Mouse (Mus musculus) kidney, embryonic 16.5 days (tissue): ENCODE measurements at regions not wholly inside any gene's neighbourhood (a gene's known extent, or its start where the extent isn't known, plus 50 kb on each side); places are given as distances from the start of the nearest gene placed in this dataset.

ENCODE experiments used
- ATAC-seq: fragments of 200-750 bp; cut with Nextera tagmentation; 2 replicates; pipeline ENCODE4 v1.8.0; 2017; ENCODE audit warnings: moderate TSS enrichment; ENCODE audit not compliant: low FRiP score, low TSS enrichment
- H3K27ac ChIP-seq: fragments of 300-500 bp; sonication (generic); 2 replicates; pipeline ENCODE4 v1.5.1; 2014; ENCODE audit warnings: low read length
- H3K27me3 ChIP-seq: fragments of 300-500 bp; sonication (generic); 2 replicates; pipeline ENCODE4 v1.6.1; 2014; ENCODE audit warnings: low read length, control low read depth, mixed read lengths; ENCODE audit not compliant: insufficient read depth
- H3K36me3 ChIP-seq: fragments of 300-500 bp; sonication (generic); 2 replicates; pipeline ENCODE4 v1.6.1; 2014; ENCODE audit warnings: low read length, control low read depth, mixed read lengths; ENCODE audit not compliant: insufficient read depth
- H3K4me1 ChIP-seq: fragments of 300-500 bp; sonication (generic); 2 replicates; pipeline ENCODE4 v1.6.1; 2014; ENCODE audit warnings: low read length, control low read depth, mixed read lengths; ENCODE audit not compliant: insufficient read depth
- H3K4me2 ChIP-seq: fragments of 300-500 bp; sonication (generic); replicated peaks from 2 replicates; pipeline ENCODE4 v1.6.1; 2014; ENCODE audit warnings: low read depth, low read length
- H3K4me3 ChIP-seq: fragments of 300-500 bp; sonication (generic); 2 replicates; pipeline ENCODE4 v1.5.1; 2014; ENCODE audit warnings: mild to moderate bottlenecking, low read length
- H3K9ac ChIP-seq: fragments of 300-500 bp; sonication (generic); replicated peaks from 2 replicates; pipeline ENCODE4 v1.6.1; 2014; ENCODE audit warnings: low read length
- H3K9me3 ChIP-seq: fragments of 300-500 bp; sonication (generic); 2 replicates; pipeline ENCODE4 v1.6.1; 2016; ENCODE audit warnings: low read length, control low read depth
- WGBS: fragments of 180-500 bp; shearing (Covaris S2); extraction: QIAGEN DNeasy Blood & Tissue Kit; methylation state at CpG from one replicate; pipeline ENCODE4 v1.1.7; 2014; 5-methylcytosine and 5-hydroxymethylcytosine counted together

DNA sequence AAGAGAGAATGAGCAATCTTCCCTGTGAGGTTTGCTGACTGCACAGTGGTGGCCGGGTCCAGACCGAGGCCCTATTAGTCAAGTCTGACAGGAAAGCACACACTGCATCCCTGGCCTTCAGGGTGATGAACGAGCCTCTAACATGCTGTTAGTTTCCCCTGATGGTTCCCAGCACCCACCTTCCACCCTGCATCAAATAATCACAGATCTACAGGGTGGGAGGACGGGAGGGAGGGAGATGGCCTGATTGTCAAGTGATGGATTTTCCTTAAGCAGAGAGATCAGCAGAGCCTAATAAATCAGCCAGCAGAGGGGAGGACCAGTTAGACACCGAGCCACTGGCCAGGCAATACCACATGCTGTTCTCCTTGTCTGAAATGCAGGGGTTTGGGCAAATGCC, 298.1 kb downstream of the Lyplal1 start:
- Histone ChIP-seq H3K4me1 (peaks cover 1% of the 10 kb centered on the region; the same call in 1 of the 2 replicates), H3K9ac (no peak overlapping the region), H3K9me3 (0 out of 2 replicates have a peak, but pooled peaks cover 3% of the 10 kb centered on the region), H3K4me3 (no peak overlapping the region), H3K36me3 (no peaks in the 10 kb centered on the region), H3K27me3 (no peaks in the 10 kb centered on the region), H3K27ac (no peak overlapping the region), H3K4me2 (no peak overlapping the region)
- WGBS, result 12% methylated on average over 5 of the region's 5 CpGs
- ATAC-seq, result peak; percentile 51; the same call in 1 of the 2 replicates

- Histone ChIP-seq H3K36me3 (no peaks in the 10 kb centered on the region), H3K4me2 (no peak overlapping the region), H3K4me1 (peaks cover 4% of the 10 kb centered on the region; the same call in 1 of the 2 replicates), H3K27me3 (no peaks in the 10 kb centered on the region), H3K4me3 (no peak overlapping the region), H3K9me3 (no peaks in the 10 kb centered on the region), H3K27ac (no peak overlapping the region), H3K9ac (no peak overlapping the region)
- ATAC-seq, result no peak
- 70% methylated on average over 8 of the region's 8 CpGs for WGBS
Measured at GRCm38 (mm10) chr1:185822241-185822640, 294.9 kb downstream of the Lyplal1 start.

DNA sequence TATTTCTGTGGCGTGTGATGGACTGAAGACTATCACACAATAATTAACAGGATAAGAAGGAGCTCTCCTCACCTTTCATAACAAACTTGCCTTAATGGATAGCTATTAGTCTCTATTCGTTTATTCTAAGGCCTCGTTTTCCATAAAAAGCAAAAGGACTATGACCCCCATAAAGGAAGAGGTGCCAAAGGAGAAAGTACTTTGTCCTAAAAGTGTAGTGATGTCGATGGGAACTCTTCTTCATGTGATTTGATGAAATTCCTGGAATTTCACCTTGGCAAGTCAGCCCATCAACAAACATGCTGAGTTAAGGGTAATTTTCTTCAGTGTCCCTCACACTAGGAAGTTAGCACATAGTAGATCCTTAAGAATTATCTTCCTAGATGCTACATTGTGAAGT, 293.9 kb downstream of the Lyplal1 start:
- no peak overlapping the region for H3K27ac ChIP-seq

GRCm38 (mm10) chr1:185823956-185824355, 293.2 kb downstream of the Lyplal1 start:
- Histone ChIP-seq H3K27me3 (no peaks in the 10 kb centered on the region), H3K9ac (no peak overlapping the region), H3K4me3 (no peak overlapping the region), H3K4me2 (no peak overlapping the region), H3K4me1 (peaks cover 4% of the 10 kb centered on the region; the same call in 1 of the 2 replicates), H3K27ac (no peak overlapping the region), H3K9me3 (no peaks in the 10 kb centered on the region), H3K36me3 (no peaks in the 10 kb centered on the region)
- 22% methylated on average over 5 of the region's 5 CpGs for WGBS
- ATAC-seq, result peak; percentile 63

More for the DNA sequence above, 293.9 kb downstream of the Lyplal1 start:
- ATAC-seq, result no peak
- Histone ChIP-seq H3K9ac (no peak overlapping the region), H3K4me3 (no peak overlapping the region), H3K4me2 (no peak overlapping the region), H3K36me3 (no peaks in the 10 kb centered on the region), H3K27me3 (no peaks in the 10 kb centered on the region), H3K4me1 (peaks cover 4% of the 10 kb centered on the region; the same call in 1 of the 2 replicates), H3K9me3 (no peaks in the 10 kb centered on the region)
- WGBS, result 76% methylated on average over 4 of the region's 4 CpGs

- 66% methylated on average over 2 of the region's 2 CpGs for WGBS
- ATAC-seq, result no peak
- H3K27ac ChIP-seq, result no peak overlapping the region
- H3K9ac ChIP-seq, result no peak overlapping the region
- H3K9me3 ChIP-seq, result no peaks in the 10 kb centered on the region
- peaks cover 4% of the 10 kb centered on the region; the same call in 1 of the 2 replicates for H3K4me1 ChIP-seq
- H3K27me3 ChIP-seq, result no peaks in the 10 kb centered on the region
- no peak overlapping the region for H3K4me2 ChIP-seq
- no peak overlapping the region for H3K4me3 ChIP-seq
- no peaks in the 10 kb centered on the region for H3K36me3 ChIP-seq
Measured at GRCm38 (mm10) chr1:185827986-185828385, 289.1 kb downstream of the Lyplal1 start.

GRCm38 (mm10) chr1:185828486-185828885, 288.6 kb downstream of the Lyplal1 start:
- H3K9ac ChIP-seq, result no peak overlapping the region
- no peak overlapping the region for H3K4me2 ChIP-seq
- peaks cover 4% of the 10 kb centered on the region; the same call in 1 of the 2 replicates for H3K4me1 ChIP-seq
- no peak for ATAC-seq
- WGBS, result 91% methylated on average over 6 of the region's 6 CpGs
- no peak overlapping the region for H3K27ac ChIP-seq
- no peaks in the 10 kb centered on the region for H3K9me3 ChIP-seq
- no peak overlapping the region for H3K4me3 ChIP-seq
- H3K27me3 ChIP-seq, result no peaks in the 10 kb centered on the region
- H3K36me3 ChIP-seq, result no peaks in the 10 kb centered on the region

- no peak overlapping the region for H3K9ac ChIP-seq
- 83% methylated on average over 4 of the region's 4 CpGs for WGBS
- H3K27me3 ChIP-seq, result no peaks in the 10 kb centered on the region
- H3K4me2 ChIP-seq, result no peak overlapping the region
- no peaks in the 10 kb centered on the region for H3K9me3 ChIP-seq
- no peak overlapping the region for H3K4me3 ChIP-seq
- H3K27ac ChIP-seq, result no peak overlapping the region
- ATAC-seq, result no peak
- H3K4me1 ChIP-seq, result peaks cover 7% of the 10 kb centered on the region
- no peaks in the 10 kb centered on the region for H3K36me3 ChIP-seq
Measured at GRCm38 (mm10) chr1:185832059-185832458, 285.1 kb downstream of the Lyplal1 start.

DNA sequence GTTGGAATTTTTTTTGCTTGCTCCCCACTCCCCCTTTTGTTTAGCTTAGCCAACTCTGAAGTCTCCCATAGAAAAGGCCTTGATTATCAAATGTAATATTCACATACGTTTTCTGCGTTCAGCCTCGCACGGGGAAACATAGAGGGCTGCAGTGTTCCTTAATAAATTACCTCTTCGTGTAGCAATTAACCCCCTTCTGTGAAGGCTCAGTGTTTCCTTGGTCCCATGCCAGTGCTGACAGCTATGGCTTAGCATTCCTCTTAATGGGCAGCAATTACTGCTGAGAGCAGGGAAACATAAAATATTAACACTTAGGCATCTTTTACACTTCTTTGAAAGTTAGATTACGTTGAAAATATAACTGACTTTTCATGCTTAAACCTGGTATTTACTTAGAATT, 282.9 kb downstream of the Lyplal1 start:
- Histone ChIP-seq H3K27me3 (no peaks in the 10 kb centered on the region), H3K4me1 (peaks cover 7% of the 10 kb centered on the region), H3K9me3 (no peaks in the 10 kb centered on the region), H3K4me3 (no peak overlapping the region), H3K9ac (no peak overlapping the region), H3K4me2 (no peak overlapping the region), H3K27ac (no peak overlapping the region), H3K36me3 (no peaks in the 10 kb centered on the region)
- 46% methylated on average over 6 of the region's 6 CpGs for WGBS
- no peak for ATAC-seq

- H3K4me1 ChIP-seq, result peaks cover 7% of the 10 kb centered on the region
- H3K9me3 ChIP-seq, result no peaks in the 10 kb centered on the region
- peak; percentile 73 for ATAC-seq
- H3K9ac ChIP-seq, result no peak overlapping the region
- no peaks in the 10 kb centered on the region for H3K36me3 ChIP-seq
- no peaks in the 10 kb centered on the region for H3K27me3 ChIP-seq
- no peak overlapping the region for H3K4me2 ChIP-seq
- 44% methylated on average over 13 of the region's 13 CpGs for WGBS
- H3K4me3 ChIP-seq, result no peak overlapping the region
- no peak overlapping the region for H3K27ac ChIP-seq
Measured at GRCm38 (mm10) chr1:185836632-185837281, 280.4 kb downstream of the Lyplal1 start.

GRCm38 (mm10) chr1:185842481-185842880, 274.6 kb downstream of the Lyplal1 start:
- Histone ChIP-seq H3K36me3 (no peaks in the 10 kb centered on the region), H3K4me3 (no peak overlapping the region), H3K9ac (no peak overlapping the region), H3K27ac (no peak overlapping the region), H3K27me3 (no peaks in the 10 kb centered on the region), H3K4me1 (no peaks in the 10 kb centered on the region), H3K9me3 (no peaks in the 10 kb centered on the region), H3K4me2 (no peak overlapping the region)
- WGBS, result 87% methylated on average over 12 of the region's 12 CpGs
- no peak for ATAC-seq
